Mouse (Mus musculus): ENCODE measurements around the gene Gm42791. TPM values are rescaled to one million over a fixed set of nuclear protein-coding genes. Genes with fewer than 3 reads are reported as not detected.

Gene Gm42791
- total RNA-seq, 2 experiments from 2014 or later = 1.4 to 2.5 TPM

Other genes starting within 250 kb of the Gm42791 start
- gene Katnal1, start 65.8 kb downstream of the Gm42791 start, total RNA-seq (2021) = 1 to 10 TPM; 4.3 to 5.0 TPM
- 10 to 100 TPM; 22.9 to 23.4 TPM for gene Uspl1, start 189.2 kb upstream of the Gm42791 start, total RNA-seq (2021)
- 100 to 1,000 TPM in 1 of 2 experiments, 10 to 100 TPM in 1; 86.3 to 104 TPM for gene Hmgb1, start 189.3 kb upstream of the Gm42791 start, total RNA-seq (2021)

All from gastrocnemius, postnatal 36 days (tissue).